Mouse (Mus musculus) neural tube, embryonic 13.5 days (tissue): ENCODE results near the gene Tmem238. TPM values are rescaled to one million over a fixed set of nuclear protein-coding genes. Genes with fewer than 3 reads are reported as not detected.
"Not testable (repeated sequence)": the region's sequence is repeated elsewhere in the genome, so short reads cannot be mapped to it uniquely, and the experiment has no call there.

Experiments
- ATAC-seq: fragments of 200-750 bp; cut with Nextera tagmentation; 2 replicates; pipeline ENCODE4 v1.8.0; 2017; ENCODE audit warnings: low read depth, mild to moderate bottlenecking, moderate TSS enrichment, moderate library complexity
- H3K27ac ChIP-seq: fragments of 300-500 bp; sonication (generic); replicated peaks from 2 replicates; pipeline ENCODE4 v1.5.1; 2015; ENCODE audit warnings: moderate library complexity, mild to moderate bottlenecking, inconsistent platforms
- H3K27me3 ChIP-seq: fragments of 300-500 bp; sonication (generic); 2 replicates; pipeline ENCODE4 v1.6.1; 2015; ENCODE audit warnings: mild to moderate bottlenecking, inconsistent platforms
- H3K36me3 ChIP-seq: fragments of 300-500 bp; sonication (generic); 2 replicates; pipeline ENCODE4 v1.6.1; 2015; ENCODE audit warnings: mild to moderate bottlenecking, inconsistent platforms
- H3K4me1 ChIP-seq: fragments of 300-500 bp; sonication (generic); replicated peaks from 2 replicates; pipeline ENCODE4 v1.6.1; 2015; ENCODE audit warnings: inconsistent platforms
- H3K4me2 ChIP-seq: fragments of 300-500 bp; sonication (generic); 2 replicates; pipeline ENCODE4 v1.6.1; 2015; ENCODE audit warnings: inconsistent platforms, mild to moderate bottlenecking, moderate library complexity
- H3K4me3 ChIP-seq: fragments of 300-500 bp; sonication (generic); 2 replicates; pipeline ENCODE4 v1.5.1; 2015; ENCODE audit warnings: mild to moderate bottlenecking, inconsistent platforms
- H3K9ac ChIP-seq: fragments of 300-500 bp; sonication (generic); 2 replicates; pipeline ENCODE4 v1.6.1; 2015; ENCODE audit warnings: moderate library complexity, mild to moderate bottlenecking, inconsistent platforms
- H3K9me3 ChIP-seq: fragments of 300-500 bp; sonication (generic); 2 replicates; pipeline ENCODE4 v1.6.1; 2016; ENCODE audit warnings: inconsistent platforms
- WGBS: fragments of 180-500 bp; shearing (Covaris S2); methylation state at CpG from one replicate; pipeline ENCODE4 v1.1.7; 2015; 5-methylcytosine and 5-hydroxymethylcytosine counted together
- polyA plus RNA-seq: library from polyadenylated mRNA; unstranded; fragments of >200 nt; fragmentation: Nextera tagmentation; extraction: Ambion mirVana; gene quantifications from 2 replicates; pipeline ENCODE4 v1.2.1, GENCODE M21; 2015

Tmem238 gene
- polyA plus RNA-seq, 1 experiment from 2014 or later = 2.9 TPM

DNA sequence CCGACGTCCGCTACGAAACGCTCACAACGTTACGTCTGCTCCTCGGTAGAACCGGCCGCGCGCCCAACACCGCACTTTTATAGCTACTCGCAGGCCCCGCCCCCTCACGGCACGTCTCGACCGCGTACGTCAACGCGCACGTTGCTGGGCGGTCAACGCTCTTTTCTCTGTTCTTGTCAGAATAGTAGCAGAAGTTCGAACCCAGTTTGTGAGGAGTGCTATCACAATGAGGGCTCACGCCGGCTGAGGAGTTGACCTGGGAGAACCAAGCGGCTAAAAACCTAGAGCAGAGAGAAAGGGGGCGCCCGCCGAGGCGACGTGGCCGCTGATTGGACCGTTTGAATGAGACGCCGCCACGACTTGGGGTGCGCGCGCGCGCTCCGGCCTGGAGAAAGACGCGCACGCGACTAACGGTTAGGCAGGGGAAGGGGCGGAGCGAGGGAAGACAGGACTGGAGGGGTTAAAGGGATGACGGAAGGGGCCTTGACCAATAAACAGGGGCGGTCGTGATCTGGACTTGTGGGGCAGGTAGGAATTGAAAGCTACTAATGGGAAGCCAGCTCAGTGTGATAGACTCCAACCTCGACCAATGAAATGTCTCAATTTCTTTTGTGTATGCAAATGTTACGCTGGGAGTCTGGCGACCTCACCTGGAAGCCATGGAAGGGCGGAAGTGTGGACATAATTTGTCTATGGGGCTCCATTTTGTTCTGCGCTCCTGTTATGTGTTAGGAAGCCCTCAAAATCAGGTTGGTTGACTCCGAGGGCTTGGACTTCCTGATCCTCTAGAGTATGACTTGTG, 23.0 kb upstream of the Tmem238 start, which contains the start of gene Ube2s:
Ube2s (minus strand) TSS at position 288 of the 802 bp plus-strand sequence.
- Histone ChIP-seq H3K4me2 (peak within 1 kb of the TSS; percentile 74), H3K4me3 (peak within 1 kb of the TSS; percentile 78), H3K27ac (peak within 1 kb of the TSS; percentile 97), H3K27me3 (no peaks in the 10 kb centered on the region), H3K4me1 (peaks cover 35% of the 10 kb centered on the region), H3K36me3 (peaks cover 23% of the 10 kb centered on the region), H3K9ac (peak within 1 kb of the TSS; percentile 89), H3K9me3 (no peaks in the 10 kb centered on the region)
- under 1% methylated on average over 62 of the region's 62 CpGs for WGBS
- peak; percentile 99 for ATAC-seq

DNA sequence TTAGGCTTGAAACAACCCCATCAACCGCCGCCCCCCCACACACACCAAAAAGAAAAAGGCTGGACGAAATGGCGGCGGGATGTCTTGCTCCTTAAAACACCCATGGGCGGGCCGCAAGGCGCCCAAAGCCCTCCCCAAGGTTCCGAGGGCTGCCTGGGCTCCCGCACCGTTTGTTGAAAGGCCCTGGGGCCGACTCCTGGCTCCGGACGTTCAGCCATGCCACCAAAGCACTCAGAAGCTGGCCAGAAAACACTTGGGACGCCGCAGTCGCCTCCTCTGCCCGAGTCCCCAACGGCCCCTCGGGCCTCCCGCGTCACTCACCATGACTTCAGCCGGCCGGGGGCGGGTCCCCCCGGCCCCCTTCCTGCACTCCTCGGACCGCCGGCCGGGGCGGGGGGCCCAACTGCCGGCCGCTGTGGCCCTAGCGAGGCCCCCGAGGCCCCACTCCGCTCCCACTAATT, 22.4 kb upstream of the Tmem238 start:
- WGBS = 4% methylated on average over 30 of the region's 36 CpGs
- Histone ChIP-seq H3K4me1 (peaks cover 35% of the 10 kb centered on the region), H3K27me3 (no peaks in the 10 kb centered on the region), H3K9me3 (no peaks in the 10 kb centered on the region), H3K4me3 (peak overlapping the region; percentile 78), H3K4me2 (peak overlapping the region; percentile 74), H3K36me3 (peaks cover 29% of the 10 kb centered on the region), H3K9ac (peak overlapping the region; percentile 89), H3K27ac (peak overlapping the region; percentile 97)
- ATAC-seq = no peak; the same call in 1 of the 2 replicates

DNA sequence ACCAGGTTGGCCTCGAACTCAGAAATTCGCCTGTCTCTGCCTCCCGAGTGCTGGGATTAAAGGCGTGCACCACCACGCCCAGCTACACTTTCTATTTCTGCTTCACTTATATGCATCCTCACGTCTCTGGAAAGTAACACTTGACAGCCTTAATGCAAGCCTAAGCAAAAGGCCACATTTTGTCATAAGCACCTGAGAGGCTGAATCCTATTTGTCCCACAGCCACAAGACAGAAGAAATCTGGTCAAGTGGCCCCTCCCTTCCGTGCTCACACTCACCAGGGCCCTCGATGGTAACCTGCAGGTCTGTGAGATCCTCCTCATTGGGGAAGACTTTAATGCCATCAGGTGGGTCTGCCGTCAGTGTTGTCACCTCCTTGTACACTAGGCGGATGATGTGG, 21.7 kb upstream of the Tmem238 start:
- peak overlapping the region; percentile 78 for H3K4me3 ChIP-seq
- not testable (repeated sequence) for ATAC-seq, H3K27me3 ChIP-seq, H3K27ac ChIP-seq, H3K9me3 ChIP-seq
- peak overlapping the region; percentile 74 for H3K4me2 ChIP-seq
- peaks cover 35% of the 10 kb centered on the region for H3K4me1 ChIP-seq
- peaks cover 37% of the 10 kb centered on the region for H3K36me3 ChIP-seq
- WGBS = 44% methylated on average over 10 of the region's 10 CpGs
- peak overlapping the region; percentile 89 for H3K9ac ChIP-seq

DNA sequence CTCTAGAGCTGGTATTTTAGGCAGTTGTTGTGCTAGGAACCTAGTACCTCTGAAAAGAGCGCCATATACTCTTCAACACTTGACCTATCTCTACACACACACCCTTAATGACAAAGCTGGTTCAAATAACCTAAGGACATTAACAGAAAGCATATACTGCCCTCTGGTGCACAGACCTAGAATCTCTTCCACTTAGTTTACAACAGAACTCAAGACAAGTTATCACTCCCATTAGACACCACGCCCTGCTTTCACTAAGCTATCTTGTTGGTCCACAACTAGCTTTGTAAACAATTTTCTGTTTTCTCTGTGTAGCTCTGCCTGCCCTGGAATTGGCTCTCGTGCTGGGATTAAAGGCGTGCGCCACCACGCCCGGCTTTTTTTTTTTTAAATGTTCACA, 17.3 kb upstream of the Tmem238 start:
- H3K9me3 ChIP-seq = no peaks in the 10 kb centered on the region
- 91% methylated on average over 7 of the region's 7 CpGs for WGBS
- H3K27me3 ChIP-seq = no peaks in the 10 kb centered on the region
- H3K4me1 ChIP-seq = peaks cover 27% of the 10 kb centered on the region
- H3K4me2 ChIP-seq = no peak overlapping the region
- no peak overlapping the region for H3K4me3 ChIP-seq
- H3K36me3 ChIP-seq = peaks cover 54% of the 10 kb centered on the region
- H3K27ac ChIP-seq = no peak overlapping the region
- H3K9ac ChIP-seq = no peak overlapping the region
- no peak for ATAC-seq

DNA sequence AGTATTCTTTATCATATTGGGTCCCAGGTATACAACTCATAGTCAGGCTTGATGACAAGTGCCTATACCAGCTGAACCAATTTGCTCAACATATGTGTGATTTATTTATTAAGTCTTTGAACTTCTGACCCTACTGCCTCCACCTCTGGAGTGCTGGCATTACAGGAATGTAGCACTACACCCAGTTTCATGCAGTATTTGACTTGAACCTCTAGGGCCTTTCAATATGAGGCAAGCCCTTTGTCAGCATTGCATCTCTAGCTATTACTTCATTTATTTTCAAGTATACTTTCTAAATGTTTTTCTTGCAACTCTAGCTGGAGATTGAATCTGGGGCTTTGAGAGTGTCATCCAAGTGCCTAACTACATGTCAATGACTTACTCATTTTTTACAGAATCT, 12.8 kb upstream of the Tmem238 start:
- Histone ChIP-seq H3K9ac (no peak overlapping the region), H3K27me3 (no peaks in the 10 kb centered on the region), H3K9me3 (no peaks in the 10 kb centered on the region), H3K36me3 (peaks cover 41% of the 10 kb centered on the region), H3K4me2 (no peak overlapping the region), H3K4me3 (no peak overlapping the region), H3K4me1 (no peaks in the 10 kb centered on the region), H3K27ac (no peak overlapping the region)
- no peak for ATAC-seq

GRCm38 (mm10) chr7:4795767-4796433, 6.4 kb upstream of the Tmem238 start:
- 0 out of 2 replicates have a peak, but pooled peaks cover under 1% of the 10 kb centered on the region for H3K27me3 ChIP-seq
- peaks cover 50% of the 10 kb centered on the region for H3K36me3 ChIP-seq
- peaks cover 19% of the 10 kb centered on the region for H3K4me1 ChIP-seq
- no peaks in the 10 kb centered on the region for H3K9me3 ChIP-seq
- WGBS = 76% methylated on average over 7 of the region's 7 CpGs
- H3K4me2 ChIP-seq = no peak overlapping the region
- no peak overlapping the region for H3K27ac ChIP-seq
- H3K9ac ChIP-seq = no peak overlapping the region
- ATAC-seq = no peak
- H3K4me3 ChIP-seq = no peak overlapping the region

DNA sequence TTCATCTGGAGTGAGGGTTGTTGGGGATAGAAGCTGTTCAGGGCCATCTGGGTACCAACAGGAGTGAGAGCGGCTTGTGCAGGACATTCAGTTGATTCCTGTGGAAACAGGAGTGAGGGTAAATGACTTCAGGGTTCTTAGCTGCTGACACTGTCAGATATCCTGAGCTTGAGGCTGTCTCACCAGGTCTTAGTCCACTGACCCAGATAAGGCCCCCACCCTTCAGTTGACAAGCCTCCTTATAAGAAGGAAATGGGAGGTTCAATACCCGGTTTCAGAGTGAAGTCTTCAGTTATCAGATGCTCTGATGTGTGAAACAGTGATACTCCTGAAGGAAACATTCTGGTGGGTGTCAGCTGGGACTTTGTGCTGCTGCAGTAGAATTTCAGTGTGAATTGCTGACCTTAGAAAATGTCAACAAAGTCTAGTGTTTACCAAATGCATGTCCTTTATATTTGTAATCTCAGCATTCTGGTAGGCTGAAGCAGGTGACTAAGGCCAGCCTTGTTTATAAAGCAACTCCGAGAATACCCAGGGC, 5.2 kb upstream of the Tmem238 start:
- peaks cover 9% of the 10 kb centered on the region for H3K27me3 ChIP-seq
- 86% methylated on average over 3 of the region's 3 CpGs for WGBS
- no peaks in the 10 kb centered on the region for H3K9me3 ChIP-seq
- 0 out of 2 replicates have a peak overlapping the region, but pooled peaks have one; percentile 85 for H3K9ac ChIP-seq
- no peak for ATAC-seq
- peaks cover 19% of the 10 kb centered on the region for H3K4me1 ChIP-seq
- peaks cover 50% of the 10 kb centered on the region for H3K36me3 ChIP-seq
- no peak overlapping the region for H3K27ac ChIP-seq
- 0 out of 2 replicates have a peak overlapping the region, but pooled peaks have one; percentile 59 for H3K4me3 ChIP-seq
- H3K4me2 ChIP-seq = no peak overlapping the region; the same call in 1 of the 2 replicates

- Histone ChIP-seq H3K9ac (peak overlapping the region; percentile 85), H3K27me3 (peaks cover 13% of the 10 kb centered on the region), H3K36me3 (peaks cover 46% of the 10 kb centered on the region), H3K4me3 (peak overlapping the region; percentile 59), H3K4me2 (peak overlapping the region; percentile 90), H3K9me3 (no peaks in the 10 kb centered on the region), H3K4me1 (peaks cover 25% of the 10 kb centered on the region), H3K27ac (no peak overlapping the region)
- ATAC-seq = no peak
- 52% methylated on average over 4 of the region's 4 CpGs for WGBS
These were observed 4.2 kb upstream of the Tmem238 start for GRCm38 (mm10) chr7:4793674-4794073.

DNA sequence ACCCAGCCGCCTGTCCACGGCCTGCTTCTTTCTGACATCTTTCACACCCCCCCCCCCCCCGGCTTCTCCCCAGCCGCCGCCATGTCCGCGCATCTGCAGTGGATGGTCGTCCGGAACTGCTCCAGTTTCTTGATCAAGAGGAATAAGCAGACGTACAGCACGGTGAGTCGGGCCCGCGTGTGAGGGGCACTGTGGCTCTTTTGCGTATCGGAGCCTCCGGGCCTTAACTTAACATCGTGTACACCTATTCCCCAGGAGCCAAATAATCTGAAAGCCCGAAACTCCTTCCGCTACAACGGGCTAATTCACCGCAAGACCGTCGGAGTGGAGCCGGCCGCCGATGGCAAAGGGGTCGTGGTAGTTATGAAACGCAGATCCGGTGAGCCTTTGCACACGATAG, 3.8 kb upstream of the Tmem238 start:
- not testable (repeated sequence) for ATAC-seq, H3K9me3 ChIP-seq
- Histone ChIP-seq H3K4me1 (peaks cover 30% of the 10 kb centered on the region), H3K4me2 (peak overlapping the region; percentile 90), H3K27me3 (peaks cover 17% of the 10 kb centered on the region), H3K27ac (peak overlapping the region; percentile 86), H3K9ac (peak overlapping the region; percentile 85), H3K36me3 (peaks cover 44% of the 10 kb centered on the region), H3K4me3 (peak overlapping the region; percentile 59)
- under 1% methylated on average over 31 of the region's 31 CpGs for WGBS

DNA sequence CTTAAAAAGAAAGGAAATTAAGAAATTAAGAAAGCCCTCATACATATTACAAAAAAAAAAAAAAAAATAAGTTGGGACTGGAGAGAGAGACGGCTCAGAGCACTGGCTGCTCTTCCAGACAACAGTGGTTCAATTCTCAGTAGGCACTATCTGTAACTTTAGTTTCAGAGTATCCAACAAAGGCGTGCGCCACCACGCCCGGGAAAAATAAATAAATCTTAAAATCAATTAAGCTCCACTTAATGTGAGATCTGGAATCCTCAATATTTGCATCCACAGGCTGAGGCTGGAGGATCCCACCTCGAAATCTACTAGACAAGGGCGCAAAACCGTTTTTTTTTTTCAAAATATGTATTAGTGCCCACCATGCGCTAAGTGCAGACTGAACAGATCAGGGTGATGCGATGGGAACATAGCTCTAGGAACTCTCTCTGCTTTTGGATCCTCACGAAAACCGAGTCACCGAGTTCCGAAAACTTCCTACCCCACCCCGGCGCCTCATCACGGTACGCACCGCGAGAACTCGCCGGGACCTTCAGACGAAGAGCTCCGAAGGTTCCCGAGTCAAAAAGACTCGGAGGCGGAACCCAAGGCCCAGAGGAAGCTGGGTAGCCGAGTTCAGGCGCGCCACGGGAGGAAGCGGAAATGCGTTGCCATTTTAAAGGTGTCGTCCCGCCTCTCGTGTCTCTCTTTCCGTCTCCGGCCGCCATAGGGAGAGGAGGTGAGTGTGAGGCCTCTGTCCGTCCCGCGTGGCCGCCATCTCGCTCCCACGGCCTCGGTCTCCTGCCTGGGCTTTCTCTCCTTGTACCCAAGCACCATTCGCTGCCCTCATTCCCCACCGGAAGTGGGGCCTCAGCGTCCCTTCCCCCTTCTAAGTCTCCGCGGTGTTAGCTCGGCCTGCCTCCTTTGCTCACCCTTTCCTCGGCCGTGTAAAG, 3.1 kb upstream of the Tmem238 start, which contains the start of gene Rpl28:
Rpl28 (plus strand) TSS at position 597 of the 935 bp plus-strand sequence.
- 2% methylated on average over 54 of the region's 54 CpGs for WGBS
- no peaks in the 10 kb centered on the region for H3K9me3 ChIP-seq
- H3K4me1 ChIP-seq = peaks cover 30% of the 10 kb centered on the region
- peak within 1 kb of the TSS; percentile 59 for H3K4me3 ChIP-seq
- peak within 1 kb of the TSS; percentile 86 for H3K27ac ChIP-seq
- peaks cover 40% of the 10 kb centered on the region for H3K36me3 ChIP-seq
- H3K4me2 ChIP-seq = peak within 1 kb of the TSS; percentile 90
- peaks cover 21% of the 10 kb centered on the region for H3K27me3 ChIP-seq
- peak; percentile 89 for ATAC-seq
- peak within 1 kb of the TSS; percentile 85 for H3K9ac ChIP-seq
